Mouse (Mus musculus): ENCODE results near the gene Nup107.

The Nup107 gene

DNA sequence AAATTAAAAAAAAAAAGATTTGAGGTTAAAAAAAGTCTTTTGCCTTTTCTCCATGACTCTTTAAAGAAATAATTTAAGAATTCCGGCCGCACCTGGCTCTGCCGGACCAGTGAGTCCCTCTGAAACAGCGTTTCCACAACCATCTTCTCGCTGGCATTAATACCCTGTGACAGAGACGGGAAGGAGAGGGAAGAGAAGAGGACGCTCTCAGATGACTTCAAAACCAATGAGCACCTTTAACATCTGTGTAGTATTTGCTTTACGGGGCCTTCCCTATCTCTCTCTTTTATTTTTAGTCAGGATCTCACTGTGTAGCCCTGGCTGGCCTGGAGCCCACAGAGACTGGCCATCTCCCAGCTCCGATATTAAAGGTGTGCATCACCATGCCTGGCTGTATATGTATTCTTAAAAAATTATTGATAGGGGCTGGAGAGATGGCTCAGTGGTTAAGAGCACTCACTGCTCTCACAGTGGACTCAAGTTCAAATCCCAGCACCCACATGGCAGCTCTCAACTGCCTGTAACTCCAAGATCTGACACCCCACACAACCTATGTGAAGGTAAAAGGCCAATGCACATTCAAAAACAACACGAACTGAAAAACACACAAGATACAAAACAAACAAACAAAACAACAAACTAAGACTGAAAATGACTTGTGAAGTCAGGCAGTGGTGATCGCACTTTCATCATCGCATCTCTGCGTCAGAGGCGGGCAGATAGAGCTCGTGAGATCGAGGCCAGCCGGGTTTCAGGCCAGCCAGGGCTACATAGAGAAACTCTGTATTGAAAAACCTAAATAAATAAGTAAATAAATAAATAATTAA is 14.8 kb downstream of the Nup107 start:
- no peak for DNase-seq

DNA sequence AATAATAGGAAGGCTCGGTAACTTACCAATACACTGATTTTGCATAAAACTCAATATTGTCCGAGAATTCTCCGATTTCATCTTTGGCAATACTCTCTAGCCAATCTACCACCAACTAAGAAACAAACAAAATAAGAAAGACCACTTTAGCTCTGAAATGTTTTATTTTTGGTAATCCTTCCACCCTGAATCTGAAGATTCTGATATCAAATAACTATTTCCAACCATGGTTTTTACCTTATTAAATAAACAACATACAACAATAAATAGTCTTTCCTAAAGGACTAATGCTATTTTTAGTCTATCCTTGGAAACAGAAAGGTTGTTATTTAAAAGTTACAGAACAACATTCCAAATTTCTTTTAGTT is 15.4 kb downstream of the Nup107 start:
- DNase-seq, result no peak

DNA sequence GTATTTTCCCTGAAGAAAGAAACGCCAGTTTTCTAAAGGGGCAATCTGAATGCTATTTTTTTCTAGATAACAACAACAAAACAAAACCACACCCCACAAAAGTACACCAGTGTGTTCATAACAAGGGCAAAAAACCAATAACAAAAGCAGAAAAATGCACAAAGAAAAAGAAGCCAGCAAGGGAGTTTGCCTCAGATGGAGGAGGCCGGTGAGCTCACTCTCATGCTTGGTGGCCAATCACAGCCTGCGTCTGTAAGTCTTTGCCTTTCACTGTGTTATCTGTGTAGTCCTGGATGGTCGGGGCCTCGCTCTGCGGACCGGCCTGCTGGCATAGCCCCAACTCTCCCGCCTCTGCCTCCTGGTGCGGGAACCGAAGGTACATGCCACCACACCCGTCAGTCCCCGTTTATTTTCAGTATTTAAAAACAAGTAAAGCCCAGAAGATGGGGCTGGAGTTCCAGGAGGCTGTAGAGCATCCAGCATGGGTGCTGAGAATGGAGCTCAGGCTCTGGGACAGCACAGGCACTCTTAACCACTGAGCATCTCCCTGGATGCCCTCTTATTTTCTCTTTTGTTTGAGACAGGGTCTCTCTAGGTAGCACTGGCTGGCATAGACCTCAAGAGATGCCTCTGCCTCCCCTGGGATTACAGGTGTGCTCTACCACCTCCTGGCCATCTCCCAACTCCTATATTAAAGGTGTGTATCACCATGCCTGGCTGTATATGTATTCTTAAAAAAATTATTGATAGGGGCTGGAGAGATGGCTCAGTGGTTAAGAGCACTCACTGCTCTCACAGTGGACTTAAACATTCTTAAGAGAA is 16.0 kb downstream of the Nup107 start:
- no peak for DNase-seq

DNA sequence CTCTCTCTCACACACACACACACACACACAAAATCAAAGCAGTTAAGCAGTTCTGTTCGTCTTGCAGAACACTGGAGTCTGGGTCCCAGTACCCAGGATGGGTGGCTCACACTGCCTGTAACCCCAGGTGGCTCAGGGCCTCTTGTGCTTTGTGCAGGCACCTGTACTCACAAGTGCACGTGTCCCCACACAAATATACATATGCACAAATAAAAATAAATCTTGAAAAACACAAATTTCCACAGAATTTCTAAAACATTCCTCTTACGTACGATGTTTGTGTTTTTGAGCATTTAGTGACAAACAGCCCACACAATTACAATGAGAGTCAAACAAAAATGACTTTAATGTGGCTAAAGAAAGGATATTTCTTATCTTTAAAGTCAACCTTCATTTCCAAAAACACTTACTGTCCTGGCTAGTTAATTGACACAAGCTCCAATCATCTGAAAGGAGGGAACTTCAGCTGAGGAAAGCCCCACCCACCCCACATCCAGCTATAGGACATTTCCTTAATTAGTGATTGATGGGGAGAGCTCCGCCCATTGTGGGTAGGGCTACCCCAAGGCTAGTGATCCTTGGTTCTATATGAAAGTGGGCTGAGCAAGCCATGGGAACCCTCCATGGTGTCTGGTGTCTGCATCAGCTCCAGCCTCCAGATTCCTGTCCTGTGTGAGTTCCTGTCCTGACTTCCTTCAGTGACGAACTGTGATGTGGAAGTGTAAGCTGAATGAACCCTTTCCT is 16.9 kb downstream of the Nup107 start:
- DNase-seq, result no peak

DNA sequence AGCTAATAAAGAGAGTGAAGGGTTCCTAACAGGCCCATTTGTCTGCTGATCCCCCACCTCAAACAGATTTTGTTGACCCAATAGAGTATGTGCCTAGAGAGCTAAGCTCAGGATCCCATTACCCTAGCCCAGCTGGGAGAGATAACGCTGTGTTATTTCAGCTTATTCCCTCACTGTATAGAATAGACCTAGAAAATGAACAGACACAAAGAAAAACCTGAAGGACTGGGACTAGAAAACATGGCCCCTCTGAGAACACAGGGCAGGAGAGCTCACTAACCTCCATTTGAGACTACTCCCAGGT is 17.7 kb downstream of the Nup107 start:
- no peak for DNase-seq

GRCm38 (mm10) chr10:117774011-117774816 is 18.3 kb downstream of the Nup107 start:
- DNase-seq, result no peak

DNA sequence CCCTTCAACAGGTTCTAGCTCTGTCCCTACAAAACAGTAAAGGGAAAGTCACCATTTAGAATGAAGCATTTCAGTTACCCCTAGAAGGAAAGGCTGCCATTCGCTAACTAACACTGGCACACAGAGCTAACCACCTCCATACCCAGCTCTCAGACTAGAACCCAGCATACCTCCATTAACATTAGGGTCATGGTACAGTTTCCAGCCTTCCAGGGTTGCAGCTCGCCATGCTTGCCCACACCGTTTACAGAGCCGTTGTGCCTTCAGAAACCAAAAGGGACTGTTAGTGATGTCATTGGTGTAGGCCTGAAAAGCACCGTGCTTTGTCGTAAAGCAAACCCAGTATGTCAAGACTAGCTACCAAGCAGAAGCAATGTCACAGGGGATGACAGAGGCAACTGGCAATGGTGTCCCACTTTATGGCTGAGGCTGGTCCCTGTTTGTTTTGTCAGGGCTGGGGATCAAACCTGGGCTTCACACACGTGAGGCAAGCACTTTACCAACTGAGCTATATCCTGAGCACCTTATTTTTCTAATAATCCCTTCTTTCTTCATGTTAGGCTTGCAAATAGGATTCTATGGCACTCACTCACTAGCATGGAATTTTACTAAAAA is 19.3 kb downstream of the Nup107 start:
- DNase-seq, result no peak

- no peak for DNase-seq
Observed at GRCm38 (mm10) chr10:117772364-117773105, 20.0 kb downstream of the Nup107 start.

GRCm38 (mm10) chr10:117771131-117771510 is 21.4 kb downstream of the Nup107 start:
- no peak for DNase-seq

GRCm38 (mm10) chr10:117770286-117771130 is 22.0 kb downstream of the Nup107 start:
- DNase-seq, result no peak

GRCm38 (mm10) chr10:117769541-117770285 is 22.8 kb downstream of the Nup107 start:
- DNase-seq, result no peak

DNA sequence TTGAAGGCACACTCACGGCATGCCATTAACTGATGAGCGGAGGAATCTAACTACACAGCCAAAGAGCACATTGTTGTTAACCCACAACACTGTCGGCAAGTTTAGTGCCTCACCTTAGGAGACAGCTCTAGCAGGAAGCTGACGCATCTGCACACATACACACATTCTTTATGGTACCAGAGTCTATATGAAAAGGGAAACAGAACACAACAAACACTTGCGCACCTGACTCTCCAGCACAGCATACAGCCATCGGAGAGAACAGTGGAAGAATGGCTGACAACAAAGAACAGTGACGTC is 24.4 kb downstream of the Nup107 start:
- no peak for DNase-seq

DNA sequence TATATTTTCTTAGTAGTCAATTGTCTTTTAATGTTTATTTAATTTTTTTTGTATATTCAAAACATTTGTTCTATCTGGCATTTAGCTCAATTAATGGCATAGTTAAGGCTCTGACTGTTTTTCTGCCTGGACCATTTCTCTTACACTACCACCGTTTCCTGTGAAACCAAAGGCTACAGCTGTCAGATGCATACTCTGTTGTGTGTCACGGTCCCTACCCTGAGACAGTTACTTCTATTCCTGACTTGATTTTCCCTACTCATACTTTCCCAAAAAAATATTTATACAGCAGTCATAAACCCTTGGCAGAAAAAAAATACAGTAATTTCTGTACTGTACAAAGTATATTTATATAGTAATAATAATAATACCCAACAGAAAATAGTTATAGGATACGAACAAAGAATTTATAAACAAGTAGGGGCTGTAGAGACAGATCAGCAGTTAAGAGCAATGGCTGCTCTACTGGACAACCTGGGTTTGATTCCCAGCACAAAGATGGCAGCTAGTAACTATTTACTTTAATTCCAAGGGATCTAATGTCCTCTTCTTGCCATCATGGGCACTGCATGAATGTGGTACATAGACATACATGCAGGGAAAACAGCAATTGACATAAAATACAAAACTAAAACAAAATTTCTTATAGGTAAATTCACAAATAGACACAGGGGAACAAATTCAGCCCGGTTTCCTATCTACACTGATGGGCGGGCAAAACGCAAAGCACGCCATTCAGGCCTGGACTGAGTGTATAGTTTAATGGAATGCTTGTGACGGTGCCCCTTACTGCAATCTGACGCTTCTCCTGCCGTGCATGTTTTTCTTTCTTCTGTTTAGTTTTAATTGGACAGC is 25.0 kb downstream of the Nup107 start:
- DNase-seq, result no peak

- no peak for DNase-seq
Observed at GRCm38 (mm10) chr10:117766896-117767160, 25.7 kb downstream of the Nup107 start.

GRCm38 (mm10) chr10:117766111-117766895 is 26.2 kb downstream of the Nup107 start:
- no peak for DNase-seq

GRCm38 (mm10) chr10:117765116-117765894 is 27.2 kb downstream of the Nup107 start:
- no peak for DNase-seq

GRCm38 (mm10) chr10:117764598-117764997 is 27.9 kb downstream of the Nup107 start:
- DNase-seq, result no peak
